Mouse (Mus musculus) midbrain, embryonic 10.5 days (tissue): ENCODE measurements around the gene Zar1. TPM values are rescaled to one million over a fixed set of nuclear protein-coding genes. Genes with fewer than 3 reads are reported as not detected.
"Not testable (repeated sequence)": the region's sequence is repeated elsewhere in the genome, so short reads cannot be mapped to it uniquely, and the experiment has no call there.

Experiments
- DNase-seq: peaks from one replicate; pipeline ENCODE4 v3.0.0-alpha.2; 2017; ENCODE audit warnings: low spot score
- H3K27ac ChIP-seq: fragments of 300-500 bp; sonication (generic); replicated peaks from 2 replicates; pipeline ENCODE4 v1.5.1; 2016; ENCODE audit warnings: mild to moderate bottlenecking
- H3K27me3 ChIP-seq: fragments of 300-500 bp; sonication (generic); 2 replicates; pipeline ENCODE4 v1.6.1; 2016; ENCODE audit warnings: low read depth, mild to moderate bottlenecking; ENCODE audit not compliant: poor library complexity, severe bottlenecking
- H3K36me3 ChIP-seq: fragments of 300-500 bp; sonication (generic); 2 replicates; pipeline ENCODE4 v1.6.1; 2016; ENCODE audit warnings: mild to moderate bottlenecking, moderate library complexity
- H3K4me1 ChIP-seq: fragments of 300-500 bp; sonication (generic); 2 replicates; pipeline ENCODE4 v1.6.1; 2016
- H3K4me3 ChIP-seq: fragments of 300-500 bp; sonication (generic); 2 replicates; pipeline ENCODE4 v1.5.1; 2016; ENCODE audit warnings: mild to moderate bottlenecking, moderate library complexity
- H3K9me3 ChIP-seq: fragments of 300-500 bp; sonication (generic); replicated peaks from 2 replicates; pipeline ENCODE4 v1.6.1; 2016; ENCODE audit warnings: mild to moderate bottlenecking
- WGBS: fragments of 180-500 bp; shearing (Covaris S2); methylation state at CpG from one replicate; pipeline ENCODE4 v1.1.7; 2016; 5-methylcytosine and 5-hydroxymethylcytosine counted together
- polyA plus RNA-seq: library from polyadenylated mRNA; unstranded; fragments of >200 nt; fragmentation: Nextera tagmentation; extraction: Ambion mirVana; gene quantifications from 2 replicates; pipeline ENCODE4 v1.2.1, GENCODE M21; 2016

The Zar1 gene
- polyA plus RNA-seq = 0.54 and 1.2 TPM in 2 replicates

DNA sequence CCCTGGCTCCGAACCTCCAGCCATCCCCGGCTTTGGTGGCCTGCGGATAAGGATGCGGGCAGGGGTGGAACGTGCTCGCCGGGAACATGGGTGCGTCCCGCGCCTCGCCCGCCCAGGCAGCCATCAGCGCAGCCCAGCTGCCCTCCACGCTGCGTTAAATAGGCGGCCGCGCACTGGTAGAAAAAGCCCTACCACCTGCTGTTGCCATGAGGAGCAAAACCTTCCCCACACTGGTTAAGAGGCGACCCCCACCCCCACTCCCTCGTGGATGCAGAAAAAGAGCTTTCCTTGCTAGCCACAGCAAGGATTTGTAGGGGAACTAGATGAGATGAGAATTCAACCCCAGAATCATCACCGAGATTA is at the start of gene Zar1:
TSS of gene Zar1 (minus strand) at position 285 of the 363 bp plus-strand sequence.
- H3K27me3 ChIP-seq = peaks cover 61% of the 10 kb centered on the region

DNA sequence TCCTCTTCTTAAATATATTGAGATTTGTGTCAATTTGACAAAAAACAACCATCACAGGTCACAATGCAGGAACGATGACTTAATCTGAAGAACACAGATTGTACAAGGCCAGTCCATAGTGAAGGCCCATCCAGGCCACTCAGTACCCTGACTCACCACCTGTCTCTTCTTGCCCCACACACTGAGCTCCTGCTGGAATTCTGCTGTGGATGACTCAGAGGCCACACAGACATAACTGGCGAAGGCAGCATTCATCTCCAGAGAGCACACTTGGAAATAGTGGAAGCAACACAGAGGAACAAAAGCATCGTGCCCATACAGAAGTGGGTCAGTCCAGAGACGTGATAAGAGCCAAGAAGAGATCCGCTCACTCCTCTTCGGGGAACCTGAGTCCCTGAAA is 49.0 kb upstream of the Zar1 start:
- DNase-seq = no peak
- Histone ChIP-seq H3K27me3 (no peaks in the 10 kb centered on the region), H3K27ac (no peak overlapping the region), H3K36me3 (no peaks in the 10 kb centered on the region), H3K4me1 (no peaks in the 10 kb centered on the region), H3K4me3 (no peak overlapping the region), H3K9me3 (no peaks in the 10 kb centered on the region)
- WGBS = 88% methylated on average over 6 of the region's 6 CpGs

More for the DNA sequence above, at the start of gene Zar1:
- Histone ChIP-seq H3K27ac (peak within 1 kb of the TSS; percentile 74), H3K4me3 (peak within 1 kb of the TSS; percentile 59)
- 9% methylated on average over 20 of the region's 21 CpGs for WGBS
- H3K4me1 ChIP-seq, H3K36me3 ChIP-seq, H3K9me3 ChIP-seq: not testable (repeated sequence)
- peak; percentile 30 for DNase-seq

DNA sequence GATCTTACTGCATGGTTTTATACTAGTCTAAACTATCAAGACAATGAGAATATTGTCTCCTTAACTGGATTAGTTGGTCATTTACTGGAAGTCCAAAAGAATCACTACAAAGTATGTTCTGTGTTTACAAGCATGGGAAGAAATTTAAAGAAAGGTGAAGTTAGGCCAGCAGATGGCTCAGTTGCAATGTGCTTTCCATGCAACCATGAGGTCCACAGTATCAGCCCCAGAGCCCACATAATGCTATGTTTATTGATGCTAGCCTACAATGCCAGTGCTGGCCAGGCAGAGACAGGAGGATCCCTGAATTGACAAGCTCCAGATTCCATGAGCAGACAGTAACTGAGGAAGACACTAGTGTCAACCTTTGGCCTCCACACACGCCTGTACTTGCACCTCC is 40.0 kb upstream of the Zar1 start:
- WGBS = 93% methylated on average over 1 of the region's 1 CpGs
- no peaks in the 10 kb centered on the region for H3K27me3 ChIP-seq
- H3K4me3 ChIP-seq = no peak overlapping the region
- no peak overlapping the region for H3K27ac ChIP-seq
- no peaks in the 10 kb centered on the region for H3K9me3 ChIP-seq
- H3K4me1 ChIP-seq = no peaks in the 10 kb centered on the region
- DNase-seq = no peak
- no peaks in the 10 kb centered on the region for H3K36me3 ChIP-seq

DNA sequence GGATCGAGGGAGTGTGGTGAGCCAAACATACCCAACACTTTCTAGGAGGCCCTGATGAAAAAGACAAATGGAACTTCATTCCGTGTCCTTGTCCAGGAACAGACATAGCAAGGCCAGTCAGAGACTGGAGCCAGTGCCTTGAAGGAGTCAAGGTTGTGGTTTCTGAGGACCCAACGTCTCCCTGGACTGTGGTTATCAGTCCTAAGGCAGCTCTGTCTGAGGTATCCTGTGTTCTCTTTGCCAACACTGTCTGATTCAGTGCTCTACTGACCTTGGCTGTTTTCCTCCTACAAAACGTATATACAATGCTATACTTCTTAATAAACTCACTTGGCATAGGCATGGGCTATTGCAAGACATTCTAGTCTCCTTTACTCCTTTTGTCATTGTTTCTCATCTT is 36.4 kb upstream of the Zar1 start:
- Histone ChIP-seq H3K27me3 (no peaks in the 10 kb centered on the region), H3K4me3 (no peak overlapping the region)

DNA sequence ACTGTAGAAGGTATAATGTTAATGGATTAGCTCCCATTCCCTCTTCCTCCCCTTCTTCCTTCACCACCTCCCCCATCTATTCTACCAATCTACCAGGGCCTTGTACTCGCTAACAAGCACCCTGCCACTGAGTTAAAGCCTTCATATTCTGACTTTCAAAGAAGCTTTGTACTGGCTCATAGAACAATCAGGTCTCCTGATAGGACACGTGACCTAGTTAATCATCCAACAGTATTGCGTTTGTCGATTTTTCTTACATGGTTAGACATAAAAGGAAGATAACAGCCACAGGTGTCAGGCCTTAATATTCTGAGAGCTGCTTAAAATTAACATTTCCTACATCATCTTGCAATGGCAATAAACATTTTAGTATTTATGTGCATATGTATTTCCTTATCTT is 22.1 kb upstream of the Zar1 start:
- no peaks in the 10 kb centered on the region for H3K27me3 ChIP-seq
- no peak overlapping the region for H3K4me3 ChIP-seq
- H3K9me3 ChIP-seq = no peaks in the 10 kb centered on the region
- no peak for DNase-seq
- no peaks in the 10 kb centered on the region for H3K36me3 ChIP-seq
- H3K4me1 ChIP-seq = no peaks in the 10 kb centered on the region
- no peak overlapping the region for H3K27ac ChIP-seq
- WGBS = 85% methylated on average over 4 of the region's 4 CpGs

More for the DNA sequence above, 36.4 kb upstream of the Zar1 start:
- no peaks in the 10 kb centered on the region for H3K36me3 ChIP-seq
- H3K27ac ChIP-seq = no peak overlapping the region
- no peaks in the 10 kb centered on the region for H3K4me1 ChIP-seq
- WGBS = 91% methylated on average over 4 of the region's 4 CpGs
- no peak for DNase-seq
- no peaks in the 10 kb centered on the region for H3K9me3 ChIP-seq

DNA sequence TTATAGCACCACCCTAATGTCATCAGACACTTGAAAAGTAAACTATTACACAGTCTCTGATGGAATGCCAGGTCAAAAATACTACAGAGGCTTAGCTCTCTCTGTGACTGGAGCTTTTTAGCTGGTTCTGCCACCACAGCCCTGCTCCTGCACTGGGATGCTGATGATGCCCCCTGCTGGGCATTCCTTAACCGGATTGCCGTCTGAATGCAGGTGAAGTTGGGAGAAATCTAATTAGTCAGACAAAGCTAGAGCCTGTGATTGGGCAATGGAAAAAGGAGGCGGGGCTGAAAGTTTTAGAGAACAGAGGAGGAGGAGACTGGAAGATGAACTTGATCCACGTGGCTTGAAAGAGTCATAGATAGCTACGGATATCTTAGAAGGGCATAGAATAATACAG is 20.0 kb upstream of the Zar1 start:
- no peak overlapping the region for H3K27ac ChIP-seq
- no peaks in the 10 kb centered on the region for H3K27me3 ChIP-seq
- no peaks in the 10 kb centered on the region for H3K9me3 ChIP-seq
- no peaks in the 10 kb centered on the region for H3K36me3 ChIP-seq
- H3K4me1 ChIP-seq = no peaks in the 10 kb centered on the region
- no peak overlapping the region for H3K4me3 ChIP-seq
- WGBS = 15% methylated on average over 5 of the region's 5 CpGs
- DNase-seq = peak; percentile 45

DNA sequence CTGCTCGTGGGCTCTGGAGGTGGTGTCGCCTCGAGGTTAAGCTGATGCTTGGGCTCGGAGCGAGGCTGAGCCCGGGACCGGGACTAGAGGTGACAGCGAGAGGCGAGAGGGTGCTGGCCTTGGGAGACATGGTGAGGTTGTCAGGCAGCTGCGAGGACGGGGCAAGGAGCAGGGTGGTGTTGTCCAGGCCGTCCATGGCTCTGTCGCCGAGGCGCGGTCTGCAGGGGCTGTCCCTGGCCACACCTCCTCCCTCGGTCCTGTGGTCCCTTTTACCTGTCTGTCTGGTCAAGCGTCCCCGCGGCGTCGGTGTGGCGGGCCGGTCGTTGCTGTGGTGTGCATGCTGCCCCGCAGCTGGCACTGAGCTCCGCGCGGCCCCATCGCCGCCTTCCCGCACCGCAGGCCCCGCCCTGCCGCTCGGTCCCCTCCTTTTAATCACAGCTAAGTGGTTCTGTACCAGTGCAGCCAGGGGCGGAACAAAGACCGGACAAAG is 6.2 kb upstream of the Zar1 start, which contains the start of gene Gm5868:
TSS of gene Gm5868 (minus strand) at position 360 of the 490 bp plus-strand sequence.
- 4% methylated on average over 38 of the region's 38 CpGs for WGBS
- Histone ChIP-seq H3K9me3 (no peaks in the 10 kb centered on the region), H3K4me1 (peaks cover 7% of the 10 kb centered on the region), H3K27me3 (peaks cover 39% of the 10 kb centered on the region), H3K4me3 (peak within 1 kb of the TSS; percentile 53), H3K36me3 (no peaks in the 10 kb centered on the region), H3K27ac (peak within 1 kb of the TSS; percentile 69)
- DNase-seq = peak; percentile 54

DNA sequence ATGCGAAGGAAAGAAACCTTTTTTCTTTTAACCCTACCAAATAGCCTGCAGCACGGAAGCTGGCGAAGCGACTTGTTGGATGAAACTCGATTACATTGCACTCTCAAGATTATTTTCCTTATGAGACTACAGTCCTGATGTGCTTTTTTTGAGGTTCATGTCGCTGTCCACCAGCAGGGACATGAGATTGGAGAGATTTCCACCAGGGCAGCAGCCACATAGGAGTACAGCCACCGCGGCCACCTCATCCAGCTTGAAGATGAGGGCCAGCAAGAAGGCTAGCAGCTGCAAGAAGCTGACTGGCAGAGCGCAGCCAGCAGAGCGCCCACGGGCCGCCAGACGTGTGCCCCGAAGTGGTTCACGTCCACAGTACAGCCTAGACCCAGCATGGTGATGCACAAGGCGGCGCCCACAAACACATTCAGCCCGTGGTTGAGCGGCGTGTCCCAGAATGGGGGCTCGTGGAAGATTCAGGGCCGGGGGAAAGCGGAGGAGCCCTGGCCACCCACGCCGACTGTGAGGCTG is 5.7 kb upstream of the Zar1 start:
- Histone ChIP-seq H3K27me3 (peaks cover 44% of the 10 kb centered on the region), H3K4me3 (peak overlapping the region; percentile 53), H3K27ac (peak overlapping the region; percentile 69; the same call in 1 of the 2 replicates)
- not testable (repeated sequence) for H3K4me1 ChIP-seq, H3K9me3 ChIP-seq, H3K36me3 ChIP-seq
- 47% methylated on average over 25 of the region's 25 CpGs for WGBS
- DNase-seq = peak; percentile 17

DNA sequence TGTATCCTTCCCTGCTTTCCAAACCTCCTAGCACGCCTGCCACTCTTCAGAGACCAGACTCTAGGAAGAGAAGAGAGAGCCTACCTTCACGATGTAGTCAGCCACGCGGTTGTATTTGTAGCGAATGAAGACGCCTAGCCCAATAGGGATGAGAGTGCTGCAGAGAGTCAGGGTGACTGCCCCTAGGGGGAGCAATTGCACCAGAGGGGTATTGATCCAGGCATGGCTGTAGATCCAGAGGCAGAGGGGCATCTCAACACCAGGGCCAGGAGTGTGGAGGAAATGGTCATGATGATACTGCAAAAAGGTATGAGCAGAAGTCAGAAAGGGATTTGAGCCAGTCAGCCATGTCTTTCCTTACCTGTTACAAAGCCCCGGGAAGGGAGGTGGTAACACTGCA is 5.1 kb upstream of the Zar1 start:
- H3K36me3 ChIP-seq, DNase-seq, H3K4me3 ChIP-seq, H3K9me3 ChIP-seq, H3K27ac ChIP-seq, H3K4me1 ChIP-seq: not testable (repeated sequence)
- WGBS = 47% methylated on average over 7 of the region's 7 CpGs
- H3K27me3 ChIP-seq = peaks cover 50% of the 10 kb centered on the region

DNA sequence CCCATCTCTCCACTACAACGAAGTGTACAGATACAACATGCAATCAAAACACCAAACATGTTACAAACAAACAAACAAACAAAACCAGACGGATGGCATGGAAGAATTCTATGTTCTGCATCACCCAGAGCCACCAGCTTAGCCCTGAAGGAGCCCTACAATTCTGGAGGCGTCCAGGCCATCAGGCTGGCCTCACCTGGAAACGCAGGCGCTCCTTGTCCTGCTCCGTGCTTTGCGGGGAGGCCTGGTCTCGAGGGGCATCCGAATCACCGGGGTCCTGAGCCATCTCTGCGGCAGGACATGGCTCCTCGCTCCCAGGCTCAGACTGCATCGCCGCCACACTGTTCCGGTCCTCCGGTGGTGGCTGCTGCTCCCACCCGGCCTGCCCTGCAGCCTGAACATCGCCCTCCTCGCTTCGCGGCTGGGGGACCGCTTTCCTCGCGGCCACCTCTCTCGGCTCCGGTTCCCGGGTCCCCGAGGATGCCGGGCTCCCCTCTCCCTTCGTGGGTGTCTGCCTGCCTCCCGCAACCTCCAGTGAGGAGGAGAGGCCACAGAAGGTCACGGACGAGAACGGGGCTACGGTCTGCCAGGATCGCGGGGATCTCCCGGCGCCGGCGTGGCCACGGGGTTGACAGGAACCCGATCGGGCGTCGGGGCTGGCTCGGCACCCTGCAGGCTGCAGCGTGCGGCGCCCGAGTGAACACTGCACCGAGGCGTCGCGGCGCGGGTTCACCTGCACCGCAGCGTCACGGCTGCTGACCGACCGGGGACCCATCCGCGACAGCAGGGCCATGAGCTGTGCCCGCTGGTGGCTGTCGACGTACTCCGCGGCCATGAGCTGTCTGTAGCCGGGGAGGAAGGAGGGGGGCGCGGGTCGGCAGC is 725 bp downstream of the Zar1 start:
- not testable (repeated sequence) for H3K4me1 ChIP-seq, H3K36me3 ChIP-seq, H3K9me3 ChIP-seq
- peaks cover 56% of the 10 kb centered on the region for H3K27me3 ChIP-seq
- 9% methylated on average over 43 of the region's 73 CpGs for WGBS
- H3K4me3 ChIP-seq = peak overlapping the region; percentile 59
- peak overlapping the region; percentile 74 for H3K27ac ChIP-seq
- DNase-seq = peak; percentile 58

DNA sequence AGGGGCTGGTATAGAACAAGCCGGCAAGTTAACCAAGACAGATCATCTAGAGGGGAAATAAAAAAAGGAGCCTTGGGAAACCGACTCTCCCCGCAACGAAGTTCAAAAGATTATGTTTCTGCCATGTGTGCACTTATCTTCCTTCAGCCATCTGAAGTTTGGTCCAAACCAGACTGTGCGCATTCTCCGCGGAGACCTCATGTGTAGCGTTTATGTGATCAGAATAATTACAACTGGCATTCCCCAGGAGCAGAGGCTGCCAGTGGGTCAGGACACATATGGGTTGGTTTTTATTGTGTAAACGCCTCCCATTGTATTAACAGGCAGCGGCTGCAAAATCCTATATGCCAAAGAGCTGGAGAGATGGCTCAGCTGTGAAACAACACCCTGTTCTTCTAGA is 1.5 kb downstream of the Zar1 start:
- not testable (repeated sequence) for H3K9me3 ChIP-seq, H3K4me1 ChIP-seq, H3K27ac ChIP-seq, H3K4me3 ChIP-seq, H3K36me3 ChIP-seq
- WGBS = 65% methylated on average over 10 of the region's 10 CpGs
- H3K27me3 ChIP-seq = peaks cover 56% of the 10 kb centered on the region
- peak; percentile 25 for DNase-seq

DNA sequence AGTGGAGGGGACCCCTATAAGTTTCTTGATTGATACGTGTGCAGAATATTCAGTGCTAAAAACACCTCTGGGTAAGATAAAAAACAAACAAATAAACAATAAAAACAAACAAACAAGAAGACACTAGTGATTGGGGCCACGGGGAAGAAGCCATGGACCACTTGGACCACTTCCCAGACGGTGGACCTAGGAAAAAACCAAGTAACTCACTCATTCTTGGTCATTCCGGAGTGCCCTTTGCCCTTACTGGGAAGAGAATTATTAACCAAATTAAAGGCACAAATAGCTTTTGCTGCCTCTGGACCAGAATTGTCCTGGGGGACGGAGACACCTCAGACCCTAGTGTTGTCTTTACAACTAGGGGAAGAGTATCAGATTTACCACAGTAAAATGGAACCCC is 15.4 kb downstream of the Zar1 start:
- H3K9me3 ChIP-seq = peaks cover 15% of the 10 kb centered on the region
- no peak overlapping the region for H3K4me3 ChIP-seq
- no peak for DNase-seq
- WGBS = 92% methylated on average over 5 of the region's 5 CpGs
- no peaks in the 10 kb centered on the region for H3K36me3 ChIP-seq
- H3K27me3 ChIP-seq = no peaks in the 10 kb centered on the region
- H3K27ac ChIP-seq = no peak overlapping the region
- H3K4me1 ChIP-seq = no peaks in the 10 kb centered on the region

DNA sequence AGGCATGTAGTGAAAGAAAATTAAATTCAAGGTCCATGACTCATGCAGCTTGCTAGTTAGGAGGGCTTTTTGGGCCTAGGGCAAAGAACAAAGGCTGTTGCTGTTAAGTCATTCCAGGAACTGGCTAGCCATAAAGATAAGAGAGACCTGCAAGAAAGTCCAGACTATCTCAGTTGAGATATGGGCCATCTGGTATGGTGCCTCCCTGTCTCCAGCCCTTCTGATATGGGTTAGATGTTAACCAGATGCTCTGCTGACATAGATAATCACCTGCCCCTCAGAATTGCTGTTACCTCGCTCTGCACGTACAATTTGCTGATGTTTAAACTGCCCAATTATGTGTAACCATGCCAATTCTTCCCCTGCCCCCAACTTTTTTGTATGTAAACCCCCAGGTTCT is 17.9 kb downstream of the Zar1 start:
- not testable (repeated sequence) for H3K27me3 ChIP-seq, H3K27ac ChIP-seq, DNase-seq, H3K4me3 ChIP-seq, H3K36me3 ChIP-seq, H3K9me3 ChIP-seq
- peaks cover 11% of the 10 kb centered on the region for H3K4me1 ChIP-seq
- WGBS = 84% methylated on average over 2 of the region's 2 CpGs
